Mouse (Mus musculus) heart, postnatal 25 days (tissue): ENCODE results near the gene Aldh16a1. TPM values are rescaled to one million over a fixed set of nuclear protein-coding genes. Genes with fewer than 3 reads are reported as not detected.
"Not testable (repeated sequence)": the region's sequence is repeated elsewhere in the genome, so short reads cannot be mapped to it uniquely, and the experiment has no call there.

ENCODE experiments used
- DNase-seq: peaks from one replicate; pipeline ENCODE4 v3.0.0; 2022; ENCODE audit warnings: low spot score
- intact Hi-C: fragments of 180-260 bp; cut with DNase I; formaldehyde crosslinking; loops from one replicate; pipeline ENCODE4 v1.15.1; 2025
- microRNA-seq: library from miRNA; unstranded; fragments of <30 nt; microRNA quantifications from one replicate; pipeline ENCODE4 v1.2.0, GENCODE M21; 2022
- total RNA-seq, 2 experiments: library from RNA; stranded (reverse); gene quantifications; 2 replicates each; pipeline ENCODE4 v1.2.3; 2021

Aldh16a1 gene
- total RNA-seq, 2 experiments from 2014 or later: 23.5 to 37.6 TPM

- DNase-seq: no peak
- intact Hi-C loops: loop anchor here (2.0 kb wide), 1 partner anchor 20 kb away; no protein-coding TSS in a partner anchor
These were observed 51.9 kb downstream of the Aldh16a1 start for GRCm38 (mm10) chr7:45102441-45102840.

- intact Hi-C loops: no loop called here
- no peak for DNase-seq
These were observed 54.3 kb downstream of the Aldh16a1 start for GRCm38 (mm10) chr7:45100046-45100445.

- no peak for DNase-seq
- intact Hi-C loops: no loop called here
These were observed 55.7 kb downstream of the Aldh16a1 start for GRCm38 (mm10) chr7:45098541-45099240.

- intact Hi-C loops: no loop called here
- DNase-seq: no peak
These were observed 56.9 kb downstream of the Aldh16a1 start for GRCm38 (mm10) chr7:45097479-45097878.

GRCm38 (mm10) chr7:45095965-45096364 is 58.4 kb downstream of the Aldh16a1 start:
- intact Hi-C loops: not testable (repeated sequence)

GRCm38 (mm10) chr7:45095367-45095766 is 59.0 kb downstream of the Aldh16a1 start:
- intact Hi-C loops: no loop called here
- no peak for DNase-seq

More at GRCm38 (mm10) chr7:45095965-45096364, 58.4 kb downstream of the Aldh16a1 start:
- DNase-seq: not testable (repeated sequence)

GRCm38 (mm10) chr7:45094121-45094520 is 60.3 kb downstream of the Aldh16a1 start:
- intact Hi-C loops: no loop called here
- no peak for DNase-seq

- intact Hi-C loops: no loop called here
- DNase-seq: no peak
These were observed 60.9 kb downstream of the Aldh16a1 start for GRCm38 (mm10) chr7:45093516-45093905.

- intact Hi-C loops: no loop called here
- DNase-seq: no peak
These were observed 61.4 kb downstream of the Aldh16a1 start for GRCm38 (mm10) chr7:45092828-45093515.

- intact Hi-C loops: no loop called here
- peak; percentile 88 for DNase-seq
These were observed 62.3 kb downstream of the Aldh16a1 start, which contains the start of gene Rcn3 for GRCm38 (mm10) chr7:45092048-45092447. TSS of gene Rcn3 (minus strand) at chr7:45092221.

- peak; percentile 21 for DNase-seq
- intact Hi-C loops: no loop called here
These were observed 63.1 kb downstream of the Aldh16a1 start for GRCm38 (mm10) chr7:45091001-45091990.

Small RNA genes within 50 kb of the gene (microRNA-seq; reads per million reads assigned to microRNA genes)
- gene Mir150: 2,859 reads per million, percentile 88 among the genes with 10 or more reads in this experiment
- 14.7 reads per million, percentile 31 among the genes with 10 or more reads in this experiment for gene Mir5121
- not detected for gene Mir7055

Other genes starting within 250 kb of the Aldh16a1 start
- gene Ap2a1, start 225.1 kb downstream of the Aldh16a1 start, total RNA-seq: 10 to 100 TPM; 72.5 to 73.1 TPM
- not detected for gene Tsks, start 211.4 kb downstream of the Aldh16a1 start, total RNA-seq
- 1 to 10 TPM; 2.7 to 3.1 TPM for gene Cpt1c, start 179.7 kb downstream of the Aldh16a1 start, total RNA-seq
- gene Prmt1, start 168.0 kb downstream of the Aldh16a1 start, total RNA-seq: 100 to 1,000 TPM; 105 to 111 TPM
- 10 to 100 TPM; 28.3 to 30.9 TPM for gene Irf3, start 156.9 kb downstream of the Aldh16a1 start, total RNA-seq
- 10 to 100 TPM; 10.2 to 11.2 TPM for gene Bcl2l12, start 155.9 kb downstream of the Aldh16a1 start, total RNA-seq
- gene Scaf1, start 138.2 kb downstream of the Aldh16a1 start, total RNA-seq: 10 to 100 TPM; 45.5 to 49.7 TPM
- gene Rras, start 136.6 kb downstream of the Aldh16a1 start, total RNA-seq: 10 to 100 TPM; 48.9 to 56.6 TPM
- gene Prr12, start 101.7 kb downstream of the Aldh16a1 start, total RNA-seq: 10 to 100 TPM; 23.2 to 27.7 TPM
- gene Nosip, start 92.2 kb downstream of the Aldh16a1 start, total RNA-seq: 10 to 100 TPM; 25.7 to 27.8 TPM
- 1 to 10 TPM; 6.8 to 7.1 TPM for gene Prrg2, start 91.9 kb downstream of the Aldh16a1 start, total RNA-seq
- gene Rcn3, start 62.4 kb downstream of the Aldh16a1 start, total RNA-seq: 10 to 100 TPM; 28.1 to 32.4 TPM
- 10 to 100 TPM; 66.1 to 71.7 TPM for gene Fcgrt, start 50.7 kb downstream of the Aldh16a1 start, total RNA-seq
- 100 to 1,000 TPM; 517 to 569 TPM for gene Rps11, start 30.1 kb downstream of the Aldh16a1 start, total RNA-seq
- gene Rpl13a, start 25.8 kb downstream of the Aldh16a1 start, total RNA-seq: 100 to 1,000 TPM; 613 to 620 TPM
- not detected for gene Gm45713, start 18.4 kb downstream of the Aldh16a1 start, total RNA-seq
- 10 to 100 TPM in 1 of 2 experiments, 1 to 10 TPM in 1; 5.3 to 15.0 TPM for gene Flt3l, start 18.2 kb downstream of the Aldh16a1 start, total RNA-seq
- 10 to 100 TPM; 29.7 to 30.9 TPM for gene Pih1d1, start 281 bp downstream of the Aldh16a1 start, total RNA-seq
- 10 to 100 TPM; 18.1 to 18.7 TPM for gene Slc17a7, start 9.4 kb upstream of the Aldh16a1 start, total RNA-seq
- gene Gfy, start 25.0 kb upstream of the Aldh16a1 start, total RNA-seq: not detected
- gene Pth2, start 26.4 kb upstream of the Aldh16a1 start, total RNA-seq: not detected
- gene Ccdc155, start 50.3 kb upstream of the Aldh16a1 start, total RNA-seq: not detected
- not detected for gene Dkkl1, start 57.6 kb upstream of the Aldh16a1 start, total RNA-seq
- 10 to 100 TPM in 1 of 2 experiments, 1 to 10 TPM in 1; 7.0 to 12.0 TPM for gene Tead2, start 61.2 kb upstream of the Aldh16a1 start, total RNA-seq
- 1 to 10 TPM; 2.9 to 3.2 TPM for gene Cd37, start 84.5 kb upstream of the Aldh16a1 start, total RNA-seq
- gene Slc6a16, start 86.5 kb upstream of the Aldh16a1 start, total RNA-seq: not detected
- not detected for gene Slc6a21, start 122.9 kb upstream of the Aldh16a1 start, total RNA-seq
- gene Trpm4, start 179.2 kb upstream of the Aldh16a1 start, total RNA-seq: 10 to 100 TPM; 23.5 to 25.0 TPM
- gene Hrc, start 180.7 kb upstream of the Aldh16a1 start, total RNA-seq: 100 to 1,000 TPM; 773 to 825 TPM
- under 1 TPM; 0.18 to 0.25 TPM for gene Ppfia3, start 212.4 kb upstream of the Aldh16a1 start, total RNA-seq
- 1 to 10 TPM; 1.8 to 2.0 TPM for gene Lin7b, start 216.0 kb upstream of the Aldh16a1 start, total RNA-seq
- gene Snrnp70, start 241.2 kb upstream of the Aldh16a1 start, total RNA-seq: 100 to 1,000 TPM; 110 to 111 TPM